Mouse (Mus musculus) cerebellum, adult 2 months (tissue): ENCODE data around the gene Gpr19.

Experiments used
- CTCF ChIP-seq: fragments of 200-500 bp; IDR thresholded peaks from 2 replicates; pipeline ENCODE4 v1.5.1; 2011; ENCODE audit warnings: low read depth, mild to moderate bottlenecking, control low read depth, low read length, moderate library complexity, borderline replicate concordance; ENCODE audit not compliant: insufficient read depth
- POLR2A ChIP-seq: fragments of 200-500 bp; IDR thresholded peaks from 2 replicates; pipeline ENCODE4 v1.6.1; 2011; ENCODE audit warnings: low read length, control low read depth, borderline replicate concordance; ENCODE audit not compliant: insufficient read depth

DNA sequence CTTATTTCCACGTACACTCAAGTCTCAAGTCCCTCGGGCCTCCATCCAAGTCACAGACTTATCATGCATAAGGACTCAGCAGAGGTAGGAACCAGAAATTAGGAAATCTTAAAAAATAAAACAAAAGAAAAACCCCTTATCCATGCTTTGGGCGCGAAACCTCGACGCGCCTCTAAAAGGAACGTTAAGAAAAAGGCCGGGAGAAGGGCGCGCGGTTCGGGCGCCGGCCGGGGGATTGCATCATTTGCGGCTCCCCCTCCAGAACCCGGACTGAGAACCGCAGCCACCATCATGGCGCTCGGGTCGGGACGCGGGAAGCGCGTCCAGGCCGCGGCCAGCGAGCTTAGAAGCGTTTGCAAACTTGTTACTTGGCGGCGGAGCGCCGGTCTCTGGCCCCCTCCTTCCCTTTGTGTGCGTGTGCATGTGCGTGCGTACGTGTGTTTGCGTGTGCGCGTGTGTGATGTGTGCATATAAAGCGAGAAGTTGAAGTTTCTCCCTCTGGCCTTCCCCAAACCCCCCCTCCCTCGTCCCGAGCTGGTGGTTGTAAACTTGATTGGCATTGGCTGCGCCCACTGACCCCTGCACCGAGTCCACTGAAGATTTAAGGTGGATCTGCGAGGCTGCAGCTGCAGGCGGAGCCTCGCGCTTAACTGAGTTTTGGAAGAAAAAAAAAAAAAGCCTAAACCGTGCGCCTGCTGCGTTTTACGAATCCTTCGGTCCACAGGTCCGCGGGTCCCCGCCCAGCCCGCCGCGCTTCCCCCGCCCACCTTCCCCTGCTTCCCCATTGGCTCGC, 29.9 kb upstream of the Gpr19 start:
- TF ChIP-seq POLR2A (peak; percentile 45; the same call in 1 of the 2 replicates), CTCF (no peak)
